Mouse (Mus musculus) liver, postnatal 0 days (tissue): ENCODE results near the gene Fbxo47. TPM values are rescaled to one million over a fixed set of nuclear protein-coding genes. Genes with fewer than 3 reads are reported as not detected.
"Not testable (repeated sequence)": the region's sequence is repeated elsewhere in the genome, so short reads cannot be mapped to it uniquely, and the experiment has no call there.

Source experiments
- ATAC-seq: fragments of 200-750 bp; cut with Nextera tagmentation; 2 replicates; pipeline ENCODE4 v1.8.0; 2017; ENCODE audit warnings: mild to moderate bottlenecking, moderate library complexity
- DNase-seq: peaks from one replicate; pipeline ENCODE4 v3.0.0-alpha.2; 2016
- H3K27ac ChIP-seq: fragments of 300-500 bp; sonication (generic); 2 replicates; pipeline ENCODE4 v1.5.1; 2014; ENCODE audit warnings: antibody characterized with exemption, moderate library complexity, mild to moderate bottlenecking, low read depth
- H3K27me3 ChIP-seq: fragments of 300-500 bp; sonication (generic); 2 replicates; pipeline ENCODE4 v1.6.1; 2014; ENCODE audit warnings: low read length, control low read depth, mixed read lengths; ENCODE audit not compliant: insufficient read depth
- H3K36me3 ChIP-seq: fragments of 300-500 bp; sonication (generic); replicated peaks from 2 replicates; pipeline ENCODE4 v1.6.1; 2014; ENCODE audit warnings: mild to moderate bottlenecking, control low read depth, low read length, moderate library complexity, mixed read lengths; ENCODE audit not compliant: insufficient read depth
- H3K4me1 ChIP-seq: fragments of 300-500 bp; sonication (generic); 2 replicates; pipeline ENCODE4 v1.6.1; 2014; ENCODE audit warnings: antibody characterized with exemption, mild to moderate bottlenecking, control low read depth; ENCODE audit not compliant: insufficient read depth
- H3K4me2 ChIP-seq: fragments of 300-500 bp; sonication (generic); 2 replicates; pipeline ENCODE4 v1.6.1; 2014; ENCODE audit warnings: low read depth, mild to moderate bottlenecking, low read length, moderate library complexity, mixed read lengths
- H3K4me3 ChIP-seq: fragments of 300-500 bp; sonication (generic); 2 replicates; pipeline ENCODE4 v1.5.1; 2014; ENCODE audit warnings: low read depth, low read length
- H3K9ac ChIP-seq: fragments of 300-500 bp; sonication (generic); replicated peaks from 2 replicates; pipeline ENCODE4 v1.6.1; 2014; ENCODE audit warnings: mild to moderate bottlenecking, moderate library complexity
- H3K9me3 ChIP-seq: fragments of 300-500 bp; sonication (generic); 2 replicates; pipeline ENCODE4 v1.6.1; 2016; ENCODE audit warnings: mild to moderate bottlenecking, control low read depth, low read length, mixed read lengths
- CTCF ChIP-seq: sonication (generic); IDR thresholded peaks from 2 replicates; pipeline ENCODE4 v1.5.1; 2016; ENCODE audit warnings: antibody characterized with exemption, low read depth
- EP300 ChIP-seq: IDR thresholded peaks from 2 replicates; pipeline ENCODE4 v1.6.1; 2016; ENCODE audit warnings: antibody characterized with exemption, low read depth, mild to moderate bottlenecking
- WGBS: fragments of 180-500 bp; shearing (Covaris S2); extraction: QIAGEN DNeasy Blood & Tissue Kit; methylation state at CpG from one replicate; pipeline ENCODE4 v1.1.7; 2014; ENCODE audit not compliant: insufficient replicate concordance; 5-methylcytosine and 5-hydroxymethylcytosine counted together
- polyA plus RNA-seq: library from polyadenylated mRNA; unstranded; fragments of >200 nt; fragmentation: Nextera tagmentation; extraction: Ambion mirVana; gene quantifications from 2 replicates; pipeline ENCODE4 v1.2.1, GENCODE M21; 2015

The Fbxo47 gene
- polyA plus RNA-seq, 1 experiment from 2014 or later = 0.26 TPM

- 77% methylated on average over 1 of the region's 1 CpGs for WGBS
- no peak for DNase-seq
- no peak overlapping the region for H3K27ac ChIP-seq
Measured at GRCm38 (mm10) chr11:97874396-97874795, 9.6 kb downstream of the Fbxo47 start.

GRCm38 (mm10) chr11:97872378-97872777 is 11.6 kb downstream of the Fbxo47 start:
- not testable (repeated sequence) for H3K27me3 ChIP-seq, DNase-seq, H3K4me3 ChIP-seq, H3K36me3 ChIP-seq, H3K4me1 ChIP-seq, ATAC-seq, H3K4me2 ChIP-seq, H3K9me3 ChIP-seq, H3K9ac ChIP-seq, H3K27ac ChIP-seq
- WGBS = 65% methylated on average over 5 of the region's 5 CpGs

More at GRCm38 (mm10) chr11:97874396-97874795, 9.6 kb downstream of the Fbxo47 start:
- H3K36me3 ChIP-seq = no peaks in the 10 kb centered on the region
- no peak for ATAC-seq
- H3K4me3 ChIP-seq = no peak overlapping the region
- H3K9me3 ChIP-seq = no peaks in the 10 kb centered on the region
- H3K4me1 ChIP-seq = no peaks in the 10 kb centered on the region
- no peaks in the 10 kb centered on the region for H3K27me3 ChIP-seq
- H3K9ac ChIP-seq = no peak overlapping the region
- no peak overlapping the region for H3K4me2 ChIP-seq
- TF ChIP-seq CTCF (no peak), EP300 (no peak)

GRCm38 (mm10) chr11:97867591-97867990 is 16.4 kb downstream of the Fbxo47 start:
- 88% methylated on average over 3 of the region's 3 CpGs for WGBS
- no peak overlapping the region for H3K4me3 ChIP-seq
- ATAC-seq (no peak), DNase-seq (no peak)
- H3K27me3 ChIP-seq = no peaks in the 10 kb centered on the region
- TF ChIP-seq EP300 (no peak), CTCF (no peak)
- no peak overlapping the region for H3K27ac ChIP-seq
- no peak overlapping the region for H3K9ac ChIP-seq
- no peaks in the 10 kb centered on the region for H3K4me1 ChIP-seq
- H3K4me2 ChIP-seq = no peak overlapping the region
- no peaks in the 10 kb centered on the region for H3K9me3 ChIP-seq
- H3K36me3 ChIP-seq = no peaks in the 10 kb centered on the region

- no peaks in the 10 kb centered on the region for H3K9me3 ChIP-seq
- no peak overlapping the region for H3K9ac ChIP-seq
- H3K4me1 ChIP-seq = no peaks in the 10 kb centered on the region
- H3K4me3 ChIP-seq = no peak overlapping the region
- ATAC-seq (peak; percentile 44; the same call in 1 of the 2 replicates), DNase-seq (peak; percentile 27)
- 68% methylated on average over 3 of the region's 3 CpGs for WGBS
- TF ChIP-seq EP300 = no peak
- no peak overlapping the region for H3K27ac ChIP-seq
- no peaks in the 10 kb centered on the region for H3K27me3 ChIP-seq
- H3K4me2 ChIP-seq = no peak overlapping the region
- no peaks in the 10 kb centered on the region for H3K36me3 ChIP-seq
Measured at GRCm38 (mm10) chr11:97866091-97866888, 17.7 kb downstream of the Fbxo47 start.

- TF ChIP-seq CTCF (no peak), EP300 (no peak)
- ATAC-seq (no peak), DNase-seq (no peak)
- no peak overlapping the region for H3K4me3 ChIP-seq
- no peak overlapping the region for H3K27ac ChIP-seq
- 86% methylated on average over 5 of the region's 5 CpGs for WGBS
- no peaks in the 10 kb centered on the region for H3K36me3 ChIP-seq
- no peak overlapping the region for H3K9ac ChIP-seq
- no peaks in the 10 kb centered on the region for H3K27me3 ChIP-seq
- H3K4me2 ChIP-seq = no peak overlapping the region
- no peaks in the 10 kb centered on the region for H3K4me1 ChIP-seq
- no peaks in the 10 kb centered on the region for H3K9me3 ChIP-seq
Measured at GRCm38 (mm10) chr11:97865421-97865820, 18.5 kb downstream of the Fbxo47 start.

GRCm38 (mm10) chr11:97862148-97862547 is 21.8 kb downstream of the Fbxo47 start:
- ATAC-seq = no peak
- no peak overlapping the region for H3K9ac ChIP-seq
- TF ChIP-seq CTCF (no peak), EP300 (no peak)
- H3K4me2 ChIP-seq = no peak overlapping the region
- 46% methylated on average over 2 of the region's 2 CpGs for WGBS
- H3K27me3 ChIP-seq = no peaks in the 10 kb centered on the region
- DNase-seq = no peak
- H3K4me1 ChIP-seq = no peaks in the 10 kb centered on the region
- no peak overlapping the region for H3K27ac ChIP-seq
- H3K36me3 ChIP-seq = no peaks in the 10 kb centered on the region
- no peaks in the 10 kb centered on the region for H3K9me3 ChIP-seq
- no peak overlapping the region for H3K4me3 ChIP-seq
